Mouse (Mus musculus) c-Kit-positive CD71-positive TER-119-negative erythroid progenitor cells, embryonic 14.5 days (primary cell): Measurements from ENCODE around the gene Aldh16a1.

ENCODE experiments used
- DNase-seq: peaks from one replicate; pipeline ENCODE4 v3.0.0-alpha.2; 2013; ENCODE audit warnings: low read depth

Gene Aldh16a1

DNA sequence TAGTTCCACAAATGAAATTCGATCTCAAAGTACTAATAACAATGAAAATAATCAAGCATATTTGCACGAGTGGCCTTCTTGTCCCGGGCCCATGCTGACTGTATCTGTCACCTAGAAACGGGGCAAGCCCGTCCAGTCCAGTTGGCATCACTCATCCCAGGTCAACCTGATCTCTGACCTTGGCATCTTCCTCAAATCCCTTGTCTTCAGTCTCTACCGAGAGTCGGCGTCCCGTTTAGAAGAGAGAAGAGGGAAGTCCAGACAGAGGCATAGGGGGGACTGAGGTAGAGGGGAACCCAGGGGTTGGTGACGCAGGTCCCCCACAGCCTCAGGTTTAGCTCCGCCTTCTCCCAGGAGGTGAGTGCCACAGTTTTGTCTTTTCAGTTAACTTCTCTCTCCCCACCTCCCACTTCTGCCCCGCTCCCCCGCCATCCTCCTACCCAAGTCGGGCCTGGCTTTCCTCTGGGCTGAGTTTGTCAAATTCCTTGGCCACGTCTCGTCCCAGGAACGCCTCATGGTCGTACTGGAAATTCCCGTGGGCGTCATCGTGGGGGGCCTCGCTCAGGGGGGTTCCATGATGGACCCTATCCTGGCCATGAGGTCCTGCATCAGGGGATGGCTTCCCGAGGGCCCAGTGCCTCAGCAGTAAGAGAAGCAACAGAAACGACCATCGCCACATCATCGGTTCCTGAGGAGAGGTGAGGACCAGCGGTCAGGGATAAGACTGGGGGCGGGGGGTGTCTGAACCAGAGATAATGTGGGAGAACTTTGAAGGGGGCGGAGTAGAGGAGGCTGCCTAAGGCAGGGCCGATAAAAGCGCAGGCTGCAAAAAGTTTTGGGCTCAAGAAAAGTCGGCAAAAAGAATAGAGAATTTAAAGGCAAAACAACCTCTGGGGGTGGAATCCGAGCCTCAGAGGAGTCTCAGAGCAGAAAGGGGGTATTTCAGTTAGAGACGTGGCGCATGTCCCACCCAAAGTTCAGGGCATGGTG lies 63.1 kb downstream of the Aldh16a1 start:
- DNase-seq = no peak
